Comparison of ENCODE assay signal across 35 mouse cellular contexts in the genomic region with DNA sequence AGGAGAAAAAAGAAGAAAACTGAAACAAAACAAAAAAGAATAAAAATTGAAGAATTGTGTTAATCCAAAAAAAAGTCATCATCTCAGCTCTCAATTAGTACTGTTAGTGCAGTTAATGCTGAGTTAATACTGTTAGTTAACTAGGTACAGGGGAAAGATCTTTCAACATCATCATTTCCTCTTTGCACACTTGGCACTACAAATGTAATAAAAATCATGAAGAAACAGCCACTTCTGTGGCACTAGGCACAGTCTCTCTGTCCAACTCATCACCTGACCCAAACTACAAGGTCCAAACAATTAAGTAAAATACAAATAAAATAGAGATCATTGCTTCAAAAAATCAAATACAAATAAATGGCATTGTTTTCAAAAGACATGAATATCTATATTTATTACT. TPM values are rescaled to one million over a fixed set of nuclear protein-coding genes. Genes with fewer than 3 reads are reported as not detected.
"Had no signal": no experiment of that assay in that cellular context is flagged by ENCODE, and none has a peak within 500 bp of the region (broad histone marks: within the 10 kb centered on the region; RNA-seq: fewer than 3 reads in every experiment).

No protein-coding gene starts in this region.

- DNase-seq: cerebellum, adult 2 months; cerebellum, adult 8-10 months; cerebellum, adult 9-10 months; cerebellum, adult 9-11 months; cerebellum, postnatal 10 days; cerebellum, postnatal 14 days; cerebellum, postnatal 25 days; cerebellum, postnatal 36 days; embryo, embryonic 11 days; forebrain, postnatal 0 days; gastrocnemius, adult 2 months; gastrocnemius, postnatal 10 days; gastrocnemius, postnatal 14 days; gastrocnemius, postnatal 25 days; gastrocnemius, postnatal 36 days; heart, adult 18-20 months had no signal

- H3K4me1 ChIP-seq: embryonic facial prominence, embryonic 10.5 days; embryonic facial prominence, embryonic 12.5 days; embryonic facial prominence, embryonic 13.5 days; embryonic facial prominence, embryonic 15.5 days; forebrain, embryonic 10.5 days; forebrain, embryonic 12.5 days; forebrain, embryonic 13.5 days; forebrain, embryonic 15.5 days had no signal

- H3K27me3 ChIP-seq: embryonic facial prominence, embryonic 12.5 days; embryonic facial prominence, embryonic 13.5 days; embryonic facial prominence, embryonic 15.5 days; forebrain, embryonic 12.5 days; forebrain, embryonic 13.5 days; forebrain, embryonic 15.5 days had no signal

- H3K36me3 ChIP-seq: embryonic facial prominence, embryonic 10.5 days; embryonic facial prominence, embryonic 12.5 days; embryonic facial prominence, embryonic 13.5 days; embryonic facial prominence, embryonic 15.5 days; forebrain, embryonic 10.5 days; forebrain, embryonic 12.5 days; forebrain, embryonic 15.5 days had no signal

- H3K27ac ChIP-seq: embryonic facial prominence, embryonic 10.5 days; embryonic facial prominence, embryonic 12.5 days; embryonic facial prominence, embryonic 13.5 days; embryonic facial prominence, embryonic 15.5 days; forebrain, embryonic 10.5 days; forebrain, embryonic 12.5 days; forebrain, embryonic 13.5 days; forebrain, embryonic 15.5 days; gastrocnemius, adult 2 months had no signal

- ATAC-seq: forebrain, embryonic 13.5 days; forebrain, embryonic 14.5 days; forebrain, embryonic 15.5 days; forebrain, embryonic 16.5 days; forebrain, postnatal 0 days had no signal

- H3K4me2 ChIP-seq: embryonic facial prominence, embryonic 12.5 days; embryonic facial prominence, embryonic 13.5 days; embryonic facial prominence, embryonic 15.5 days; forebrain, embryonic 12.5 days; forebrain, embryonic 13.5 days; forebrain, embryonic 15.5 days had no signal

- H3K4me3 ChIP-seq: embryonic facial prominence, embryonic 10.5 days; embryonic facial prominence, embryonic 12.5 days; embryonic facial prominence, embryonic 13.5 days; embryonic facial prominence, embryonic 15.5 days; erythroblast, embryonic 14.5 days; forebrain, embryonic 10.5 days; forebrain, embryonic 12.5 days; forebrain, embryonic 13.5 days; forebrain, embryonic 15.5 days; gastrocnemius, adult 2 months had no signal

- H3K9ac ChIP-seq: embryonic facial prominence, embryonic 12.5 days; embryonic facial prominence, embryonic 13.5 days; embryonic facial prominence, embryonic 15.5 days; forebrain, embryonic 12.5 days; forebrain, embryonic 13.5 days; forebrain, embryonic 15.5 days; forebrain, postnatal 0 days had no signal

- H3K9me3 ChIP-seq: embryonic facial prominence, embryonic 10.5 days; embryonic facial prominence, embryonic 12.5 days; embryonic facial prominence, embryonic 13.5 days; embryonic facial prominence, embryonic 15.5 days; forebrain, embryonic 10.5 days; forebrain, embryonic 12.5 days; forebrain, embryonic 13.5 days; forebrain, embryonic 15.5 days had no signal

RNA-seq across cellular contexts. Expression of a gene that starts 2.9 kb away (rescaled TPM):
- total RNA-seq: common myeloid progenitor, adult 5-6 weeks; forebrain, postnatal 0 days; granulocyte monocyte progenitor cell, adult 5-6 weeks had no signal
- polyA plus RNA-seq: embryonic facial prominence, embryonic 10.5 days; embryonic facial prominence, embryonic 11.5 days; embryonic facial prominence, embryonic 12.5 days; embryonic facial prominence, embryonic 13.5 days; embryonic facial prominence, embryonic 14.5 days; embryonic facial prominence, embryonic 15.5 days; erythroblast, embryonic 14.5 days; forebrain, embryonic 10.5 days; forebrain, embryonic 11.5 days; forebrain, embryonic 12.5 days; forebrain, embryonic 13.5 days; forebrain, embryonic 14.5 days; forebrain, embryonic 15.5 days; forebrain, embryonic 16.5 days; forebrain, postnatal 0 days had no signal

RNA-seq across cellular contexts. Expression of a gene that starts 27.0 kb away (rescaled TPM):
- total RNA-seq: forebrain, postnatal 0 days; gastrocnemius, adult 18-20 months; gastrocnemius, adult 2 months; gastrocnemius, adult 8-10 months; gastrocnemius, postnatal 10 days; gastrocnemius, postnatal 14 days; gastrocnemius, postnatal 25 days; gastrocnemius, postnatal 36 days; gastrocnemius, postnatal 4 days; heart, adult 18-20 months had no signal
- polyA plus RNA-seq: embryonic facial prominence, embryonic 13.5 days; forebrain, embryonic 10.5 days; forebrain, embryonic 11.5 days; forebrain, embryonic 13.5 days had no signal
